Mouse (Mus musculus): ENCODE measurements at regions not wholly inside any gene's neighbourhood (a gene's known extent, or its start where the extent isn't known, plus 50 kb on each side); places are given as distances from the start of the nearest gene placed in this dataset.

DNA sequence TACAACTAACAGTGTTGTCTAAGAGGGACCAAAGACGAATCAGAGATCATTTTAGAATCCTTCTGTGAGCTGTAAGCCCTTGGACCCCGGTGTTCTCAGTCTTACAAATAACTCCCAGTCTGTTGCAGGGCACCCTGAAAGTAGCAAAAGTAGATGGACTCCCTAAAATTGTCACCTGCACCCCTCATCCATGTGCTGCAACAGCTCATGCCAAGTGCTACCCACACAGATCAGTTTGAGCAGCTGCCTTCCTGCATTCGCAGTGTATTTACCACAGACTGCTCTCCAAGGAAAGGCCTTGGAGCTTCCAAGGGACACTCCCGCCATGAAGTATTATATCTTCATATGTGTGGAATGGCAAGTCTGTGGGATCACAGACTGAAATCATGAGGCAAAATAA is 66.5 kb upstream of the Vstm2b start:
- TF ChIP-seq CTCF (IDR thresholded peaks at IDR 0.05; ENCODE audit: insufficient read depth, low read length) (no peak), POLR2A (IDR thresholded peaks at IDR 0.05; ENCODE audit: borderline replicate concordance, extremely low read depth, low read depth, low read length) (no peak)
